In genomic region chr14:73105407-73106185, GRCm38 (mm10) we compare ENCODE assay signal across 10 mouse cellular contexts. TPM values are rescaled to one million over a fixed set of nuclear protein-coding genes. Genes with fewer than 3 reads are reported as not detected.
DNase-seq lines count a peak whose midpoint lies in the region; ATAC-seq lines count a peak whose summit lies in the region.
"Had no signal": no experiment of that assay in that cellular context is flagged by ENCODE, and none has a peak within 500 bp of the region (broad histone marks: within the 10 kb centered on the region; RNA-seq: fewer than 3 reads in every experiment).

No protein-coding gene starts in this region.

- H3K9ac ChIP-seq in forebrain, embryonic 11.5 days (ENCODE audit: low read length), result no peak overlapping the region
- H3K9ac ChIP-seq in neural tube, embryonic 13.5 days, result no peak overlapping the region
- H3K9ac ChIP-seq: embryonic facial prominence, embryonic 13.5 days had no signal

- no peak overlapping the region for H3K4me3 ChIP-seq in forebrain, embryonic 11.5 days (ENCODE audit: low read depth, low read length)
- no peak overlapping the region for H3K4me3 ChIP-seq in forebrain, embryonic 10.5 days
- no peak overlapping the region for H3K4me3 ChIP-seq in limb, embryonic 10.5 days
- H3K4me3 ChIP-seq in neural tube, embryonic 13.5 days, result no peak overlapping the region
- H3K4me3 ChIP-seq: embryonic facial prominence, embryonic 13.5 days had no signal

- peak; percentile 60; the same call in 1 of the 2 replicates for ATAC-seq in forebrain, embryonic 11.5 days (replicated peaks; ENCODE audit: low FRiP score)
- ATAC-seq in neural tube, embryonic 13.5 days (ENCODE audit: low read depth), result peak; percentile 60; the same call in 1 of the 2 replicates

- 72% methylated on average over 11 of the region's 11 CpGs for WGBS in forebrain, embryonic 11.5 days
- 77% methylated on average over 11 of the region's 11 CpGs for WGBS in forebrain, embryonic 10.5 days
- WGBS in limb, embryonic 10.5 days, result 64% methylated on average over 11 of the region's 11 CpGs
- WGBS in neural tube, embryonic 13.5 days, result 20% methylated on average over 11 of the region's 11 CpGs

- H3K27me3 ChIP-seq in forebrain, embryonic 11.5 days (ENCODE audit: control insufficient read depth, insufficient read depth, low read length), result no peaks in the 10 kb centered on the region
- H3K27me3 ChIP-seq in forebrain, embryonic 10.5 days (ENCODE audit: poor library complexity, severe bottlenecking), result no peaks in the 10 kb centered on the region
- peaks cover 39% of the 10 kb centered on the region for H3K27me3 ChIP-seq in limb, embryonic 10.5 days (ENCODE audit: low read depth, poor library complexity, severe bottlenecking)
- H3K27me3 ChIP-seq in neural tube, embryonic 13.5 days, result peaks cover 6% of the 10 kb centered on the region; the same call in 1 of the 2 replicates

- no peak overlapping the region for H3K27ac ChIP-seq in forebrain, embryonic 11.5 days (ENCODE audit: low read depth, low read length)
- no peak overlapping the region for H3K27ac ChIP-seq in forebrain, embryonic 10.5 days
- H3K27ac ChIP-seq in limb, embryonic 10.5 days, result no peak overlapping the region
- H3K27ac ChIP-seq in neural tube, embryonic 13.5 days (replicated peaks), result no peak overlapping the region
- H3K27ac ChIP-seq: embryonic facial prominence, embryonic 13.5 days had no signal

- H3K4me1 ChIP-seq in forebrain, embryonic 11.5 days (replicated peaks; ENCODE audit: control insufficient read depth, insufficient read depth, low read length), result no peaks in the 10 kb centered on the region
- peaks cover 20% of the 10 kb centered on the region for H3K4me1 ChIP-seq in forebrain, embryonic 10.5 days
- H3K4me1 ChIP-seq in limb, embryonic 10.5 days, result peaks cover 34% of the 10 kb centered on the region
- peaks cover 10% of the 10 kb centered on the region for H3K4me1 ChIP-seq in neural tube, embryonic 13.5 days (replicated peaks)

- H3K9me3 ChIP-seq in forebrain, embryonic 11.5 days (ENCODE audit: control insufficient read depth, low read length), result no peaks in the 10 kb centered on the region
- no peaks in the 10 kb centered on the region for H3K9me3 ChIP-seq in forebrain, embryonic 10.5 days
- H3K9me3 ChIP-seq in limb, embryonic 10.5 days (replicated peaks), result no peaks in the 10 kb centered on the region
- no peaks in the 10 kb centered on the region for H3K9me3 ChIP-seq in neural tube, embryonic 13.5 days
- H3K9me3 ChIP-seq: embryonic facial prominence, embryonic 13.5 days had no signal

- DNase-seq in forebrain, embryonic 11.5 days (ENCODE audit: low spot score), result peak; percentile 33
- DNase-seq in forebrain, embryonic 10.5 days (ENCODE audit: extremely low spot score, low spot score), result no peak
- DNase-seq in MN1 (ENCODE audit: low spot score), result peak; percentile 23
- peak; percentile 32 for DNase-seq in limb, embryonic 10.5 days (ENCODE audit: low spot score)
- DNase-seq in left cerebral cortex, adult 11 months (ENCODE audit: low spot score), result no peak
- no peak for DNase-seq in gastrocnemius, adult 18-20 months (ENCODE audit: low spot score)
- DNase-seq in layer of hippocampus, adult 9-10 months (ENCODE audit: low spot score), result no peak

- H3K4me2 ChIP-seq in forebrain, embryonic 11.5 days (ENCODE audit: low read depth, low read length, severe bottlenecking), result no peak overlapping the region
- H3K4me2 ChIP-seq in neural tube, embryonic 13.5 days, result peak overlapping the region; percentile 32; the same call in 1 of the 2 replicates

- H3K36me3 ChIP-seq in forebrain, embryonic 11.5 days (ENCODE audit: control insufficient read depth, insufficient read depth, low read length), result no peaks in the 10 kb centered on the region
- no peaks in the 10 kb centered on the region for H3K36me3 ChIP-seq in forebrain, embryonic 10.5 days (replicated peaks)
- H3K36me3 ChIP-seq in limb, embryonic 10.5 days, result no peaks in the 10 kb centered on the region
- no peaks in the 10 kb centered on the region for H3K36me3 ChIP-seq in neural tube, embryonic 13.5 days
- H3K36me3 ChIP-seq: embryonic facial prominence, embryonic 13.5 days had no signal

RNA-seq across cellular contexts. Expression of gene Rcbtb2, which starts 17.2 kb away (rescaled TPM):
- 142 and 160 TPM in 2 replicates for polyA plus RNA-seq in forebrain, embryonic 11.5 days (2014; fragmentation: Nextera tagmentation; extraction: Ambion mirVana)
- polyA plus RNA-seq in forebrain, embryonic 10.5 days (2016; fragmentation: Nextera tagmentation; extraction: Ambion mirVana), result 165 and 168 TPM in 2 replicates
- polyA plus RNA-seq in limb, embryonic 10.5 days (2016; fragmentation: Nextera tagmentation; extraction: Ambion mirVana), result 202 and 208 TPM in 2 replicates
- 81.2 and 101 TPM in 2 replicates for polyA plus RNA-seq in neural tube, embryonic 13.5 days (2015; fragmentation: Nextera tagmentation; extraction: Ambion mirVana)
- 10 to 100 TPM; 13.6 to 14.8 TPM for total RNA-seq in gastrocnemius, adult 18-20 months (2021)

RNA-seq across cellular contexts. Expression of gene Cysltr2, which starts 56.7 kb away (rescaled TPM):
- polyA plus RNA-seq in forebrain, embryonic 11.5 days (2014; fragmentation: Nextera tagmentation; extraction: Ambion mirVana), result not detected in 2 replicates
- not detected in 2 replicates for polyA plus RNA-seq in forebrain, embryonic 10.5 days (2016; fragmentation: Nextera tagmentation; extraction: Ambion mirVana)
- polyA plus RNA-seq in limb, embryonic 10.5 days (2016; fragmentation: Nextera tagmentation; extraction: Ambion mirVana), result not detected in 2 replicates
- 0.11 TPM in 1 of 2 replicates, not detected in the other for polyA plus RNA-seq in neural tube, embryonic 13.5 days (2015; fragmentation: Nextera tagmentation; extraction: Ambion mirVana)
- not detected for total RNA-seq in gastrocnemius, adult 18-20 months (2021)
- polyA plus RNA-seq: embryonic facial prominence, embryonic 13.5 days; limb, embryonic 11.5 days had no signal

Comparison
In these comparisons a context has a peak if more than half of its experiments do, and no peak if none do; other contexts are left out.
1. DNase-seq: peak in forebrain, embryonic 11.5 days (single experiment), MN1 (single experiment) and limb, embryonic 10.5 days (single experiment); none in forebrain, embryonic 10.5 days (single experiment), left cerebral cortex, adult 11 months (single experiment), gastrocnemius, adult 18-20 months (single experiment) and layer of hippocampus, adult 9-10 months (single experiment).